Mouse (Mus musculus) liver, embryonic 14.5 days (tissue): Measurements from ENCODE around the gene Efna3.

Source experiments
- CTCF ChIP-seq: IDR thresholded peaks from 2 replicates; pipeline ENCODE4 v1.5.1; 2016; ENCODE audit warnings: antibody characterized with exemption, low read depth, control low read depth
- EP300 ChIP-seq: IDR thresholded peaks from 2 replicates; pipeline ENCODE4 v1.6.1; 2016; ENCODE audit warnings: antibody characterized with exemption, low read depth

GRCm38 (mm10) chr3:89305551-89306325, 17.0 kb downstream of the Efna3 start:
- TF ChIP-seq CTCF (no peak), EP300 (no peak)
